8 mouse cellular contexts compared by ENCODE assay signal in the genomic region with DNA sequence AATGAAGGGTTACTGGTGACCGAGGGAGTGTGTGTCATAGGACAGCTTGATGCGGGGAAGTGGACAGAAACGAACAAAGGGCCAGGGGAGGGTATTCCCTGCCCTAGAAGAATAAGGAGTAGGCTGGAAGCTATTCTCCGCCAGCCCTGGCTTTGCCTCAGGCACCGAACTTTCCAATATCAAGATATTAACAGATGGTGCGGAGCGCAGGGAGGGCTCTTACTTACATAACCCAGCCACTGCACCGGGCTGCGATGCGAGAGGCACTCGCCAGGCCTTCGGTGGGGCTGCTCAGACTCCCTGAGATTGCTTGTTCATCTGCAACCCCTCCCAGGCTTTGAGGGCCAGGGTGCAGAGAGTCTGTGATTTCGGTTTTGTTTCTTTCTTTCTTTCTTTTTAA. TPM values are rescaled to one million over a fixed set of nuclear protein-coding genes. Genes with fewer than 3 reads are reported as not detected.
DNase-seq lines count a peak whose midpoint lies in the region; ATAC-seq lines count a peak whose summit lies in the region.

No protein-coding gene starts in this region.

- H3K4me3 ChIP-seq in lung, embryonic 16.5 days (ENCODE audit: low read length), result peak overlapping the region; percentile 8; the same call in 1 of the 2 replicates
- peak overlapping the region; percentile 57 for H3K4me3 ChIP-seq in hindbrain, embryonic 10.5 days

- H3K4me2 ChIP-seq in lung, embryonic 16.5 days (ENCODE audit: low read depth, low read length), result peak overlapping the region; percentile 51; the same call in 1 of the 2 replicates

- no peak overlapping the region for H3K27ac ChIP-seq in lung, embryonic 16.5 days (ENCODE audit: low read length)
- H3K27ac ChIP-seq in hindbrain, embryonic 10.5 days, result peak overlapping the region; percentile 86; the same call in 1 of the 2 replicates

- WGBS in lung, embryonic 16.5 days, result 1% methylated on average over 13 of the region's 13 CpGs
- WGBS in hindbrain, embryonic 10.5 days, result 0% methylated on average over 13 of the region's 13 CpGs

- peaks cover 62% of the 10 kb centered on the region for H3K27me3 ChIP-seq in lung, embryonic 16.5 days (ENCODE audit: control insufficient read depth, insufficient read depth, low read depth, low read length)
- H3K27me3 ChIP-seq in hindbrain, embryonic 10.5 days (ENCODE audit: insufficient read depth, poor library complexity, severe bottlenecking), result peaks cover 74% of the 10 kb centered on the region

- no peaks in the 10 kb centered on the region for H3K9me3 ChIP-seq in lung, embryonic 16.5 days (ENCODE audit: control insufficient read depth, low read length)
- no peaks in the 10 kb centered on the region for H3K9me3 ChIP-seq in hindbrain, embryonic 10.5 days

- no peak overlapping the region for H3K9ac ChIP-seq in lung, embryonic 16.5 days (ENCODE audit: low read length)

- H3K4me1 ChIP-seq in lung, embryonic 16.5 days (replicated peaks; ENCODE audit: control insufficient read depth, insufficient read depth, low read length), result peaks cover 27% of the 10 kb centered on the region
- H3K4me1 ChIP-seq in hindbrain, embryonic 10.5 days (replicated peaks), result peaks cover 51% of the 10 kb centered on the region

- DNase-seq in lung, adult 18-20 months, result no peak
- DNase-seq in cerebellum, postnatal 36 days, result peak; percentile 80 to 83
- peak; percentile 70 for DNase-seq in hindbrain, embryonic 10.5 days (ENCODE audit: low spot score)
- no peak for DNase-seq in spleen, adult 18-20 months
- DNase-seq in left cerebral cortex, postnatal 25 days (ENCODE audit: low spot score in 2 of 2), result no peak
- no peak for DNase-seq in lung, postnatal 36 days

- intact Hi-C loops in left cerebral cortex, postnatal 25 days (cut with DNase I), result loop anchor here (5.0 kb wide), 2 partner anchors 127 to 623 kb away; no protein-coding TSS in a partner anchor

- no peaks in the 10 kb centered on the region for H3K36me3 ChIP-seq in lung, embryonic 16.5 days (ENCODE audit: control insufficient read depth, insufficient read depth, low read length)
- H3K36me3 ChIP-seq in hindbrain, embryonic 10.5 days, result no peaks in the 10 kb centered on the region

- no peak for ATAC-seq in lung, embryonic 16.5 days (ENCODE audit: low read depth)
- 0 out of 2 replicates have a peak, but pooled peaks have one; percentile 39 for ATAC-seq in megakaryocyte-erythroid progenitor cell, adult 5-6 weeks (replicated peaks; ENCODE audit: low FRiP score, low TSS enrichment, poor library complexity, severe bottlenecking)

RNA-seq across cellular contexts. Expression of gene Prox1, which starts 3.7 kb away (rescaled TPM):
- polyA plus RNA-seq in lung, embryonic 16.5 days (2015; fragmentation: Nextera tagmentation; extraction: Ambion mirVana), result 1.8 TPM in 2 replicates
- polyA plus RNA-seq in hindbrain, embryonic 10.5 days (2016; fragmentation: Nextera tagmentation; extraction: Ambion mirVana), result 7.5 and 9.4 TPM in 2 replicates
- total RNA-seq in megakaryocyte-erythroid progenitor cell, adult 5-6 weeks (2014; fragmentation: Nextera tagmentation), result not detected in 2 replicates
- 0.30 TPM in 1 of 2 replicates, not detected in the other for total RNA-seq in megakaryocyte-erythroid progenitor cell, adult 5-6 weeks (2017)
- total RNA-seq in left cerebral cortex, postnatal 25 days (2021), result 1 to 10 TPM; 7.2 to 7.8 TPM

Comparison
In these comparisons a context has a peak if more than half of its experiments do, and no peak if none do; other contexts are left out.
1. DNase-seq: peak in cerebellum, postnatal 36 days (2 of 2) and hindbrain, embryonic 10.5 days (single experiment); none in lung, adult 18-20 months (0 of 2), spleen, adult 18-20 months (0 of 2), left cerebral cortex, postnatal 25 days (0 of 2) and lung, postnatal 36 days (single experiment).
2. RNA of gene Prox1, which starts 3.7 kb away (total RNA-seq): 7.2 to 7.8 TPM in left cerebral cortex, postnatal 25 days; 0.30 TPM in megakaryocyte-erythroid progenitor cell, adult 5-6 weeks; every median in the first group is over 4 times any median in the second.